Mouse (Mus musculus) brain, embryonic 14.5 days (tissue): ENCODE measurements around the gene Frmd6. TPM values are rescaled to one million over a fixed set of nuclear protein-coding genes. Genes with fewer than 3 reads are reported as not detected.

Experiments used
- DNase-seq: peaks from one replicate; pipeline ENCODE4 v3.0.0-alpha.2; 2011; ENCODE audit warnings: low read depth
- CTCF ChIP-seq: fragments of 200-500 bp; IDR thresholded peaks from 2 replicates; pipeline ENCODE4 v1.5.1; 2012; ENCODE audit warnings: inconsistent platforms, mild to moderate bottlenecking, moderate library complexity, borderline replicate concordance; ENCODE audit not compliant: insufficient read depth, insufficient read length; ENCODE audit errors: extremely low read depth
- POLR2A ChIP-seq: fragments of 200-500 bp; IDR thresholded peaks from 2 replicates; pipeline ENCODE4 v1.6.1; 2012; ENCODE audit warnings: mild to moderate bottlenecking, inconsistent platforms, borderline replicate concordance; ENCODE audit not compliant: poor library complexity, insufficient read depth, insufficient read length, severe bottlenecking; ENCODE audit errors: extremely low read depth
- polyA plus RNA-seq: library from polyadenylated mRNA; depleted of rRNA; stranded (reverse); fragments of >200 nt; gene quantifications from 2 replicates; pipeline ENCODE4 v1.2.3, GENCODE M21; 2012; rRNA removed

Frmd6 gene
- 10.6 and 13.2 TPM in 2 replicates for polyA plus RNA-seq

- peak; percentile 99 for DNase-seq
- TF ChIP-seq POLR2A (peak; percentile 91), CTCF (no peak; the same call in 1 of the 2 replicates)
Observed at GRCm38 (mm10) chr12:70824729-70825650, at the start of gene Frmd6. Gene Frmd6 (plus strand): TSS chr12:70825514.

- no peak for DNase-seq
- TF ChIP-seq CTCF (no peak), POLR2A (no peak)
Observed at GRCm38 (mm10) chr12:70775609-70776008, 49.7 kb upstream of the Frmd6 start.

- TF ChIP-seq CTCF (no peak), POLR2A (no peak)
- no peak for DNase-seq
Observed at GRCm38 (mm10) chr12:70776683-70777082, 48.6 kb upstream of the Frmd6 start.

- TF ChIP-seq POLR2A (no peak), CTCF (no peak)
- no peak for DNase-seq
Observed at GRCm38 (mm10) chr12:70777466-70777865, 47.8 kb upstream of the Frmd6 start.

GRCm38 (mm10) chr12:70777866-70778265 lies 47.4 kb upstream of the Frmd6 start:
- TF ChIP-seq POLR2A = no peak
- TF ChIP-seq CTCF = no peak
- no peak for DNase-seq

GRCm38 (mm10) chr12:70778271-70778670 lies 47.0 kb upstream of the Frmd6 start:
- TF ChIP-seq CTCF (no peak), POLR2A (no peak)
- DNase-seq = peak; percentile 2

- no peak for DNase-seq
- TF ChIP-seq CTCF (no peak), POLR2A (no peak)
Observed at GRCm38 (mm10) chr12:70778724-70779123, 46.6 kb upstream of the Frmd6 start.

GRCm38 (mm10) chr12:70783049-70783448 lies 42.3 kb upstream of the Frmd6 start:
- TF ChIP-seq POLR2A (no peak), CTCF (no peak)
- DNase-seq = peak; percentile 6

GRCm38 (mm10) chr12:70783475-70784239 lies 41.7 kb upstream of the Frmd6 start:
- peak; percentile 49 for DNase-seq
- TF ChIP-seq POLR2A (no peak), CTCF (no peak)

GRCm38 (mm10) chr12:70784240-70784705 lies 41.0 kb upstream of the Frmd6 start:
- no peak for DNase-seq
- TF ChIP-seq POLR2A = no peak
- TF ChIP-seq CTCF = no peak

GRCm38 (mm10) chr12:70789341-70789740 lies 36.0 kb upstream of the Frmd6 start:
- DNase-seq = no peak
- TF ChIP-seq POLR2A (no peak), CTCF (no peak)

GRCm38 (mm10) chr12:70793291-70793690 lies 32.0 kb upstream of the Frmd6 start:
- DNase-seq = no peak
- TF ChIP-seq CTCF (no peak), POLR2A (no peak)
